Mouse (Mus musculus) adrenal gland, postnatal 4 days (tissue): ENCODE measurements at regions not wholly inside any gene's neighbourhood (a gene's known extent, or its start where the extent isn't known, plus 50 kb on each side); places are given as distances from the start of the nearest gene placed in this dataset.

Experiments used
- DNase-seq, 2 experiments: peaks; one replicate each; pipeline ENCODE4 v3.0.0; 2021 to 2022; ENCODE audit warnings: low spot score in 2 of 2, mixed read lengths in 2 of 2

DNA sequence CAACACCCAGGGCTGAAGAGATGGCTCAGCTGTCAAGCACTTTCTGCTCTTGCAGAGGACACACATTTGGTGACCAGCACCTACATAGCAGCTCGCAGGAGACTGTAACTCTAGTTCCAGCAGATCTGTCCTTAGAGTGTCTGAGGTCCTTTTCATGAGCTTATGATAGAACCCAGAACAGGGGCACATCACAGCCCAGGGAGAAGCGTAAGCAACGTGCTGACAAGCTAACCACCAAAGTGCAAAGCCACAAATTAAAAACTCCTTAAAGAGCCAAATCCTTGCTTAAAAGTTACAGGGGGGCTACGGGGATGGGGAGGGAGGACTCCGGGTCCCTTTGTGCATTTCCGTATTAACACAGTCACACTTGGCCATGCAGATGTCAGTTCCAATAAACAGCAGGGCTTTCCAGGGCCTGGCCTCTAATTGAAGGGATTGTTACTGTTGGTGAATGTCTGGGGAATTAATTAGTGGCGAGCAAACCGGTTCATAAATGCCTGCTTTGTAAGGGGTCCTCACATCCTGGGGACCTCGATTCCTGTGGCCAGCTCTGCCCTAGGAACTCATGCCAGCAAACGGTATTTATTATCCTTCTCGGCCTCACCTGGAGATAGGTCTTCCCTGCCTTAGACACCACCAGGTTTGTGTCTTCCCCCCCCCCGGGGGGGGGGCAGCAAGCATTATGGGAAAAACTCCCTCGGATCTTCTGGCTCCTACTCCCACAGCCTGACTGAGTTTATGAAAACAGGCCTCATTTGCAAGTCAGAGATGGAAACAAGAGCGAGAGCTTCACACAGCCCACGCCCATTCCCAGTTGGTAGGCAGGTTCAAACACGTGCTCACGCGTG lies 447.5 kb downstream of the Cd83 start:
- DNase-seq: no peak

GRCm38 (mm10) chr13:44232716-44233051 lies 448.1 kb downstream of the Cd83 start:
- no peak for DNase-seq

DNA sequence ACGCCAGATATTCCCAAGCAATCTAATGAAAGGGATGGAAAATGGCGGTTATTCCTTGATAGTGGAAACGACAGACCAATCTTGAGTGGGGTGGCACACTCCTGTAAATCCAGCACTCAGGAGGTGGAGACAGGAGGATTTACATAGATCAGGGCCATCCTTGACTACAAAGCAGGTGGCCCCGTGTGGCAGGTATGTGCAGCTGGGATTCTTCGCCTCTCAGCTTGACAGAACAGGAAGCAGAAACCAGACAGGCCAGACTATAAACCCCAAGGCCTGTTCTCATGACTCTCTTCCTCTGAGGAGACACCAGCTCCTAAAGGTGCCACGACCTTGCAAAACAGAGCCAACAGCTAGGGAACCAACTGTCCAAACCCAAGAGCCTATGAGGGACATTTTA lies 449.7 kb downstream of the Cd83 start:
- DNase-seq: no peak

DNA sequence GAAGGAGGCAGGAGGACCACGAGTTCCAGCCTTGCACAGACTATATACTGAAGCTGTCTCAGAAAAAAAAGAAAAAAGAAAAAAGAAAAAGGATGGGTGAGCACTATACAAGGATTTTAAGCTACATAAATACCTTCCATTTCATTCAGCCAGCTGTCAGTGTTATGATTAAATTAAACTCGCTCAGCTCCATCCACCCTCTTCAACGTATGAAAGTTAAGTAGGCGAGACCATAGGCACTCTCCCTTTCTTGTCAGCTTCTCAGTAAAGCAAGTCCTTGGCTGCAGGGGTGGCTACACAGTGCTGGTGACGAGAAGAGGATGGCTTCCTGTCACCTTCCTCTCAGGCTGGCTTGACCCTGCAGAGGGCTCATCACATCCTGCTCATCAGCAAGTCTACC lies 450.7 kb downstream of the Cd83 start:
- no peak for DNase-seq

GRCm38 (mm10) chr13:44235941-44236340 lies 451.4 kb downstream of the Cd83 start:
- DNase-seq: no peak

GRCm38 (mm10) chr13:44238308-44238707 lies 453.7 kb downstream of the Cd83 start:
- peak in 1 of 2 experiments; percentile 15 for DNase-seq

DNA sequence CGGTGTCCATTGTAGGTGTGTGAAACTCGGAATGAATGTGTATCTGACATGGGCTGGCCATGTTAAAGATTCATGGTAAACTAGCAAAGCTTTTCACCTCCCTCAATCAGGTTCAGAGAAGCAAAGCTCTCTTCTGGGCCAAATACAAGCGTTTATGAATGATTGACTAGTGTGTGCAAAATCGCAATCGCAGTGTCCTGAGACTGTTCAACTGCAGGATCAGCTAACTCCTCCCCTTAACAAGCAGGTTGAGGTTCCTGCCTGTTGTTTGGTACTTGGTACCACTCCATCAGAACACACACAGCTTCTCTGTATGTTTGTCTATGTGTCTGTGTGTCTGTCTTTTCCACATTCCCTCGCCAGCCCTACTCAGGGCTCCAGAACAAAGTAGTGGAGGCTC lies 458.6 kb downstream of the Cd83 start:
- no peak for DNase-seq

DNA sequence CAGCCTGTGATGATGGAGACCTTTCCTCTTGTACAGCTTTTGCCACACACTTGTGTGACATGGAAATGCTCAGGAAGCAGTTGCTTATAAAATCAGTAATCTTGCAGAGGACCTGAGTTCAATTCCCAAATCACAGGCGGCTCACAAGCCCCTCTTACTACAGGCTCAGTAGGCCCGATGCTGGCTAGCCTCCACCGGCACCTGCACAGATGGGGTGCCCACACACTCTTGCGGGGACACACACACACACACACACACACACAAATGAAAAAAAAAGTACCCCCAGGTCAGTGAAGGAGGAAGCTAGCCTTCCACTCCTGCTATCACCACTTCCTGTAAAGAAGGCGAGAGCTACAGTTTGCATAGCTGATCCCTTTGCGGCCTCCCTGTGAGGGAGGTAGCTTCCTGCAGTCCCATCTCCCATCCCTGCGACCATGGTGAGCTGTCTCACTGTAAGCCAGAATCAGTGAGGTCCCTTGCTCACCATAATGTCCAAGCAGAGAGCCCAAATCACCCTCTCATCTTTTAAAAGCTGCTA lies 462.2 kb downstream of the Cd83 start:
- no peak for DNase-seq

GRCm38 (mm10) chr13:44247861-44248260 lies 463.3 kb downstream of the Cd83 start:
- DNase-seq: no peak

GRCm38 (mm10) chr13:44248401-44248800 lies 463.8 kb downstream of the Cd83 start:
- DNase-seq: no peak

DNA sequence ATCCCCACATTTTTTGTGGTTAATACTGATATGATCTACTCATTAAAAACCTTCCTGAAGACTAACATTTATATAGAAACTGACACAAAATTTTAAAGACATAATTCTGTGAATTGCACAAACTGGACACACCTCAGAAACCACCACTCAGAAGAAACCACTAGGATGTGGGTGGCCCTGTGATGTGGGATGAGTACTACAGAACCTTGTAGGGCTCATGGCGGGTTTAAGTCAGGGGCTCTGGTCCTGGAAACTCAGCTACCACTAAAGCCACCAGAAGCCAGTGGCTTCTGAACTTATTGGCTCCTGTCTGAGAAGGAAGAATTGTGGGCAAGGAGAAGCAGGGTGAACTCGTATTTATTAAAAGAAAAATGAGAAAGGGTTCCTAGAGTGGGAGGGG lies 464.5 kb downstream of the Cd83 start:
- DNase-seq: no peak

DNA sequence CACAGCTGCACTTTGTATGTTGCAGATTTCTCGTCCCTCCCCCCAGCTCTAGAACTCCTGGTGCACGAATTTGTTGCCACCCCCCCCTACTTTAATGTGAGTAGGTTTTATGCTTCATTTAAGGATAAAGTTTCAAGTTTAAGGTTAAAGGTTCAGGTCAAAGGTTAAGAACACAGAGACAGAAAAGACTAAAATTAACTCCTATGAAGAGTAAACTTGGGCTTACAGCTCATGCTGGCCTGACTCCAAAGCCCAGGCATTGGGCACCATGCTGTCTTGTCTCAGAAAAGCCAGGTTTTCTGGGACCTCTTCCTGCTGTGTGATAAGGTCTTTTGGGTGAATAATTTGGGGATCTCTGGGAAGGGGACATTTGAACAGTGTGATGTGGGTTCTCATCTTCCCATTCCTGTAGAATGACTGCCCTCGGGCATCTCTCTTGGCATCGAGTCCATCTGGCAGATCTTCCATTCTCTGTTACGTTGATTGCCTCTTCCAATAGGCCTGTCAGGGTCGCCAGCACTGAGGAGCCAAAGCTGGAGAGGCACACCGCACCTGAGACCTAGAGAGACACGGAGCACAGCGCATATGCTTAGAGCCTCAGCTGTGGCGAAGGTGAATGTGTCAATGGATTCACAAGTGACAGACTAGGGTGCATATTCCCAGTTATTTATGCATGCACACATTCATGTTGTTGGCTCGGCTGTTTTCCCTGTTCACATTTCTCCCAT lies 466.1 kb downstream of the Cd83 start:
- DNase-seq: no peak

DNA sequence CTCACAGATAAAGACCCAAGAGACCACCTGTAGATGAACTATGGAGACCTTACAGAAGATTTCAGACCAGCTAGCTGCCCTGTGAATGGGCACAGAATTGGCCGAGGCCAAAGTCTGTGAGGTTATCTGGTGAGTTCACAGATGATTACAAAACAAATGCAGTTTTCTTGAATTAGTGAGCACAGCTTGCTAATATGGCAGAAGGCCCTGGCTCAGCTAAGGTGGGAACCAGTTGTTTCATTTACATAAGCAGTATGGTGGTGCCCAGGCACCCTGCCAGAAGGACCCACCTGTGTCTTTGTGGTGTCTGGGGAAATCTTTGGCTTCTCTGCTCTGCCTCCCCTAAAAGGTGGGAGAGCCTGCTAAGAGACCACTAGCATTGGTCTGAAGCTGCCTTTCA lies 466.9 kb downstream of the Cd83 start:
- no peak for DNase-seq

DNA sequence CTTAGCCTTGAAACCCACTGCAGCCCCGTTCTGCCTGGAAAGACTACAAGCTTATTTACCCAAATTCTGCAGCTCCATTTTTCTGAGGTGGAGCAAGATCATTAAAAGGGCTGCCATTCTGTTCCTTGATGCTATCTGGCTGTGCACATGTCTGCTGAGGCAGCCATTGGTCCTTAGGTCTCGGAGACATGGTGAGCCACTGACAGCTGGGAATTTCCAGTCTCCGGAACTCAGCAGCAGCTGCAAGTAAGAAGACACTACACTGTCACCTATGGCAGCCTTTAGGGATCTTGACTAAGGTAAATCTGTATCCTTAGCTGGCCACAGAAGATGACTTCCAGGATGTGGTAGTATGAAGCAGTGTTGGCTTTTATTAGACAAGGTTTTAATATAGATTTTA lies 467.9 kb downstream of the Cd83 start:
- DNase-seq: no peak

DNA sequence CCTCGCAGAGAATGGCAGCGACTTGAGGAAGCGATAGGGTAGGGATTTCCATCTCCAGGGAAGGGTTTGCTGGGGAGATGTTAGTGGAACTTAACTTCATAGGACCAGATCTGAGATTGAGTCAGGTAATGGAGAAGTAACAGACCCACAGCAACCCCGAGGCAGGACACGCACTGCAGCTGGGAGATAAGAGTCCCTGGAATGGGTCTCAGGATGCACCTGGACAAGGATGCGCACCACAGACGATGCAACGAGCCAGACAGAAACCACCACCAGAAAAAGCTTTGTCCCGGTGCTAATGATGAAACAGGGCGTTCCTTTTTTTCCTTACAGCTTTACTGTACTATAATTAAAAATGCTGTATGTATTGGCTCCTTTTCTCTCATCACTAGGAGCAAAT lies 470.9 kb upstream of the Jarid2 start:
- DNase-seq: no peak

- DNase-seq: no peak
Measured at GRCm38 (mm10) chr13:44260039-44260438, 469.2 kb upstream of the Jarid2 start.

GRCm38 (mm10) chr13:44260637-44261333 lies 468.5 kb upstream of the Jarid2 start:
- DNase-seq: no peak

DNA sequence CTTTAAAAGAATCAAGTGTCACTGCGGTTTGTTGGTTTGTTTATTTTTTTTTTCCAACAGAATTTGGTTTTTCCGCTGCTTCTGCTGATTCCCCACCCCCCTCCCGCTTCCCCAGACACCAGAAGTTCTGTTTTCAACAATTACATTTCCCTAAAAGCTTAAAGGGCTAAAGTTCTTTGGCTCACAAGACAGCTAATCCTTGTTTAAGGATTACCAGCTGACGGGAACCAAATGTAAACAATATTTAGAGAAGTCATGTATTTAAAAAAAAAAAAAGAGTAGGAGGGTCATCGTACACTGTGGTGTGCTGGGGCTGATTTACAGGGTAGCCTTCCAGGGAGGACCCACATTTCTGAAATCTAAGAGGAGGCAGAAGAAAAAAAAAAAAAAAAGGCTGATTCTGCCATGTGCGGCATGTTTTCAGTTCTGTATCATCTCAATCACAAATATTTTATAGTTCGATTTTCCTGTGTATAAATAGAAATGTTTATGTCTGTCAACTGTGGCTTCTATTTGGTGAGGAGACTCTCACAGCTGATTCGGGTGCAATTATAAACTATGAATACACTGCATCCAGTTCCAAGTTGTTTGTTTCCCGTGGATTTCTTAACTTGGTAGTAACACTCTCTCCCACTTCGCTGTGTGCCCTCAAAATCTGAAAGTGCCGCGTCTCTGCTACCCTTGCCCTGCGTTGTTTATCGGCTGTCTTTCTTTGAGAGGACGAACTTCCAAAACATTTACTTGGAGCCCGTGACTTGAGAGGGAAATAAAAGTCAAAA lies 456.3 kb upstream of the Jarid2 start:
- DNase-seq: no peak

DNA sequence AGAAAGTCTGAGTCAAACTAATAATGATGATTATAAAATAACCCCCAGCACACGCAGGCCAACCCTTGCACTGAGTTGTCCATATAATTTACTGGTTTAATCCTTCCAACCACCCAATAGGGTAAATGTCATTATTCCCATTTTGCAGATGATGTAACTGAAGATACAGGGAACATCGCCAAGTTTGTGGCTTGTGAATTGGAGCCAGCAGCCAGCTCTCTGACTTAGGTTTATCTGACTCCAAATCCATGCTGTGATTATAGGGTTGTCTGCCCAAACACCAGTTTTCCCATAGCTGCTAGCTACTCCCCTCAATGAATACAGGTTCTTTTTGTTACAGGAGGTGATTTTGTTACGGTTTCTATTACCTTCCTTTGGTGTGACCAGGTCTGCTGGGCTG lies 451.3 kb upstream of the Jarid2 start:
- DNase-seq: no peak

GRCm38 (mm10) chr13:44279036-44279435 lies 450.2 kb upstream of the Jarid2 start:
- DNase-seq: no peak

- no peak for DNase-seq
Measured at GRCm38 (mm10) chr13:44280296-44280695, 449.0 kb upstream of the Jarid2 start.
